Mouse (Mus musculus) kidney, embryonic 16.5 days (tissue): ENCODE results near the gene Glmn. TPM values are rescaled to one million over a fixed set of nuclear protein-coding genes. Genes with fewer than 3 reads are reported as not detected.
A peak's percentile ranks its signal among the peaks of the same experiment; 100 is the strongest.

Source experiments
- ATAC-seq: fragments of 200-750 bp; cut with Nextera tagmentation; 2 replicates; pipeline ENCODE4 v1.8.0; 2017; ENCODE audit warnings: moderate TSS enrichment; ENCODE audit not compliant: low FRiP score, low TSS enrichment
- H3K27ac ChIP-seq: fragments of 300-500 bp; sonication (generic); 2 replicates; pipeline ENCODE4 v1.5.1; 2014; ENCODE audit warnings: low read length
- H3K27me3 ChIP-seq: fragments of 300-500 bp; sonication (generic); 2 replicates; pipeline ENCODE4 v1.6.1; 2014; ENCODE audit warnings: low read length, control low read depth, mixed read lengths; ENCODE audit not compliant: insufficient read depth
- H3K36me3 ChIP-seq: fragments of 300-500 bp; sonication (generic); 2 replicates; pipeline ENCODE4 v1.6.1; 2014; ENCODE audit warnings: low read length, control low read depth, mixed read lengths; ENCODE audit not compliant: insufficient read depth
- H3K4me1 ChIP-seq: fragments of 300-500 bp; sonication (generic); 2 replicates; pipeline ENCODE4 v1.6.1; 2014; ENCODE audit warnings: low read length, control low read depth, mixed read lengths; ENCODE audit not compliant: insufficient read depth
- H3K4me2 ChIP-seq: fragments of 300-500 bp; sonication (generic); replicated peaks from 2 replicates; pipeline ENCODE4 v1.6.1; 2014; ENCODE audit warnings: low read depth, low read length
- H3K4me3 ChIP-seq: fragments of 300-500 bp; sonication (generic); 2 replicates; pipeline ENCODE4 v1.5.1; 2014; ENCODE audit warnings: mild to moderate bottlenecking, low read length
- H3K9ac ChIP-seq: fragments of 300-500 bp; sonication (generic); replicated peaks from 2 replicates; pipeline ENCODE4 v1.6.1; 2014; ENCODE audit warnings: low read length
- H3K9me3 ChIP-seq: fragments of 300-500 bp; sonication (generic); 2 replicates; pipeline ENCODE4 v1.6.1; 2016; ENCODE audit warnings: low read length, control low read depth
- WGBS: fragments of 180-500 bp; shearing (Covaris S2); extraction: QIAGEN DNeasy Blood & Tissue Kit; methylation state at CpG from one replicate; pipeline ENCODE4 v1.1.7; 2014; 5-methylcytosine and 5-hydroxymethylcytosine counted together
- polyA plus RNA-seq: library from polyadenylated mRNA; unstranded; fragments of >200 nt; fragmentation: Nextera tagmentation; extraction: Ambion mirVana; gene quantifications from 2 replicates; pipeline ENCODE4 v1.2.1, GENCODE M21; 2015

Glmn gene
- polyA plus RNA-seq, result 25.7 and 25.8 TPM in 2 replicates

GRCm38 (mm10) chr5:107597301-107598077 is at the start of gene Glmn, which contains the start of gene Rpap2:
Gene Glmn (minus strand): TSS chr5:107597888.
Gene Rpap2 (plus strand): TSS chr5:107597373.
- peak within 1 kb of the TSS; percentile 91 for H3K9ac ChIP-seq
- no peaks in the 10 kb centered on the region for H3K27me3 ChIP-seq
- peak within 1 kb of the TSS; percentile 76 for H3K4me2 ChIP-seq
- no peaks in the 10 kb centered on the region for H3K9me3 ChIP-seq
- H3K4me1 ChIP-seq, result peaks cover 5% of the 10 kb centered on the region; the same call in 1 of the 2 replicates
- ATAC-seq, result peak; percentile 97
- peak within 1 kb of the TSS; percentile 83 for H3K4me3 ChIP-seq
- H3K27ac ChIP-seq, result peak within 1 kb of the TSS; percentile 91
- under 1% methylated on average over 43 of the region's 64 CpGs for WGBS
- peaks cover 20% of the 10 kb centered on the region for H3K36me3 ChIP-seq

GRCm38 (mm10) chr5:107645935-107646334 is 48.2 kb upstream of the Glmn start:
- Histone ChIP-seq H3K4me2 (no peak overlapping the region), H3K9ac (no peak overlapping the region), H3K36me3 (0 out of 2 replicates have a peak, but pooled peaks cover under 1% of the 10 kb centered on the region), H3K9me3 (no peaks in the 10 kb centered on the region), H3K27ac (no peak overlapping the region), H3K4me1 (no peaks in the 10 kb centered on the region), H3K27me3 (no peaks in the 10 kb centered on the region), H3K4me3 (no peak overlapping the region)
- ATAC-seq, result no peak
- WGBS, result 88% methylated on average over 2 of the region's 2 CpGs

GRCm38 (mm10) chr5:107644595-107644994 is 46.9 kb upstream of the Glmn start:
- H3K9ac ChIP-seq, result no peak overlapping the region
- H3K36me3 ChIP-seq, result no peaks in the 10 kb centered on the region
- no peaks in the 10 kb centered on the region for H3K27me3 ChIP-seq
- ATAC-seq, result no peak
- no peak overlapping the region for H3K27ac ChIP-seq
- H3K4me3 ChIP-seq, result no peak overlapping the region
- H3K4me1 ChIP-seq, result no peaks in the 10 kb centered on the region
- no peak overlapping the region for H3K4me2 ChIP-seq
- 93% methylated on average over 2 of the region's 2 CpGs for WGBS
- no peaks in the 10 kb centered on the region for H3K9me3 ChIP-seq

GRCm38 (mm10) chr5:107638366-107638765 is 40.7 kb upstream of the Glmn start:
- no peaks in the 10 kb centered on the region for H3K4me1 ChIP-seq
- H3K36me3 ChIP-seq, result 0 out of 2 replicates have a peak, but pooled peaks cover 3% of the 10 kb centered on the region
- no peak overlapping the region for H3K4me2 ChIP-seq
- H3K4me3 ChIP-seq, result no peak overlapping the region
- H3K27ac ChIP-seq, result no peak overlapping the region
- no peaks in the 10 kb centered on the region for H3K27me3 ChIP-seq
- 59% methylated on average over 8 of the region's 8 CpGs for WGBS
- H3K9me3 ChIP-seq, result no peaks in the 10 kb centered on the region
- ATAC-seq, result no peak
- H3K9ac ChIP-seq, result no peak overlapping the region

- 69% methylated on average over 1 of the region's 1 CpGs for WGBS
- Histone ChIP-seq H3K9me3 (no peaks in the 10 kb centered on the region), H3K4me2 (no peak overlapping the region)
Measured at GRCm38 (mm10) chr5:107637106-107637505, 39.4 kb upstream of the Glmn start.

GRCm38 (mm10) chr5:107633651-107634050 is 36.0 kb upstream of the Glmn start:
- Histone ChIP-seq H3K4me3 (no peak overlapping the region), H3K36me3 (peaks cover 14% of the 10 kb centered on the region; the same call in 1 of the 2 replicates), H3K4me1 (no peaks in the 10 kb centered on the region), H3K27me3 (no peaks in the 10 kb centered on the region), H3K9ac (no peak overlapping the region), H3K27ac (no peak overlapping the region), H3K9me3 (no peaks in the 10 kb centered on the region), H3K4me2 (no peak overlapping the region)
- ATAC-seq, result no peak
- 97% methylated on average over 4 of the region's 4 CpGs for WGBS

More at GRCm38 (mm10) chr5:107637106-107637505, 39.4 kb upstream of the Glmn start:
- no peaks in the 10 kb centered on the region for H3K4me1 ChIP-seq
- no peaks in the 10 kb centered on the region for H3K27me3 ChIP-seq
- H3K9ac ChIP-seq, result no peak overlapping the region
- H3K4me3 ChIP-seq, result no peak overlapping the region
- H3K36me3 ChIP-seq, result 0 out of 2 replicates have a peak, but pooled peaks cover 3% of the 10 kb centered on the region
- no peak overlapping the region for H3K27ac ChIP-seq
- ATAC-seq, result no peak

GRCm38 (mm10) chr5:107621327-107621726 is 23.6 kb upstream of the Glmn start:
- no peak overlapping the region for H3K4me3 ChIP-seq
- H3K27ac ChIP-seq, result no peak overlapping the region
- ATAC-seq, result no peak
- peaks cover 17% of the 10 kb centered on the region; the same call in 1 of the 2 replicates for H3K36me3 ChIP-seq
- no peaks in the 10 kb centered on the region for H3K4me1 ChIP-seq
- H3K9me3 ChIP-seq, result no peaks in the 10 kb centered on the region
- no peak overlapping the region for H3K9ac ChIP-seq
- no peak overlapping the region for H3K4me2 ChIP-seq
- WGBS, result 95% methylated on average over 3 of the region's 3 CpGs
- H3K27me3 ChIP-seq, result no peaks in the 10 kb centered on the region

- Histone ChIP-seq H3K9ac (no peak overlapping the region), H3K36me3 (peaks cover 26% of the 10 kb centered on the region), H3K4me2 (no peak overlapping the region), H3K4me3 (no peak overlapping the region), H3K4me1 (no peaks in the 10 kb centered on the region), H3K9me3 (no peaks in the 10 kb centered on the region), H3K27ac (no peak overlapping the region), H3K27me3 (no peaks in the 10 kb centered on the region)
- ATAC-seq, result no peak
- WGBS, result 73% methylated on average over 6 of the region's 6 CpGs
Measured at GRCm38 (mm10) chr5:107617986-107618385, 20.3 kb upstream of the Glmn start.

- Histone ChIP-seq H3K27ac (no peak overlapping the region), H3K4me2 (no peak overlapping the region), H3K9me3 (no peaks in the 10 kb centered on the region), H3K36me3 (peaks cover 20% of the 10 kb centered on the region), H3K4me3 (no peak overlapping the region), H3K9ac (no peak overlapping the region), H3K4me1 (no peaks in the 10 kb centered on the region), H3K27me3 (no peaks in the 10 kb centered on the region)
- WGBS, result 5% methylated on average over 2 of the region's 2 CpGs
- ATAC-seq, result peak; percentile 46; the same call in 1 of the 2 replicates
Measured at GRCm38 (mm10) chr5:107611224-107611623, 13.5 kb upstream of the Glmn start.

- H3K4me1 ChIP-seq, result peaks cover 5% of the 10 kb centered on the region; the same call in 1 of the 2 replicates
- H3K36me3 ChIP-seq, result peaks cover 21% of the 10 kb centered on the region
- H3K9ac ChIP-seq, result peak overlapping the region; percentile 85; the same call in 1 of the 2 replicates
- peak overlapping the region; percentile 76 for H3K4me2 ChIP-seq
- H3K27ac ChIP-seq, result no peak overlapping the region; the same call in 1 of the 2 replicates
- WGBS, result 13% methylated on average over 4 of the region's 4 CpGs
- no peaks in the 10 kb centered on the region for H3K9me3 ChIP-seq
- no peaks in the 10 kb centered on the region for H3K27me3 ChIP-seq
- H3K4me3 ChIP-seq, result peak overlapping the region; percentile 83
- no peak for ATAC-seq
Measured at GRCm38 (mm10) chr5:107598380-107598779, 692 bp upstream of the Glmn start.
